Mouse (Mus musculus) yolk sac, embryonic 10.5 days (tissue): Measurements from ENCODE around the gene Kcnj11.

Experiments used
- DNase-seq: peaks from one replicate; pipeline ENCODE4 v3.0.0-alpha.2; 2017; ENCODE audit warnings: low spot score

Gene Kcnj11

GRCm38 (mm10) chr7:46100563-46100962 is at the start of gene Kcnj11:
TSS of gene Kcnj11 (minus strand) at chr7:46100764.
- DNase-seq, result peak; percentile 81

GRCm38 (mm10) chr7:46147417-46147816 is 46.9 kb upstream of the Kcnj11 start:
- no peak for DNase-seq

- no peak for DNase-seq
Observed at GRCm38 (mm10) chr7:46146675-46147308, 46.2 kb upstream of the Kcnj11 start.

GRCm38 (mm10) chr7:46144061-46144460 is 43.5 kb upstream of the Kcnj11 start:
- DNase-seq, result no peak

GRCm38 (mm10) chr7:46138329-46138930 is 37.9 kb upstream of the Kcnj11 start:
- DNase-seq, result peak; percentile 46

GRCm38 (mm10) chr7:46133858-46134257 is 33.3 kb upstream of the Kcnj11 start:
- no peak for DNase-seq

GRCm38 (mm10) chr7:46132229-46132628 is 31.7 kb upstream of the Kcnj11 start:
- DNase-seq, result no peak

- DNase-seq, result no peak
Observed at GRCm38 (mm10) chr7:46131806-46132205, 31.2 kb upstream of the Kcnj11 start.

GRCm38 (mm10) chr7:46131266-46131665 is 30.7 kb upstream of the Kcnj11 start:
- DNase-seq, result no peak

GRCm38 (mm10) chr7:46130723-46131122 is 30.2 kb upstream of the Kcnj11 start:
- no peak for DNase-seq

GRCm38 (mm10) chr7:46129463-46130179 is 29.1 kb upstream of the Kcnj11 start:
- no peak for DNase-seq

GRCm38 (mm10) chr7:46128196-46128595 is 27.6 kb upstream of the Kcnj11 start:
- no peak for DNase-seq

GRCm38 (mm10) chr7:46125340-46125739 is 24.8 kb upstream of the Kcnj11 start:
- DNase-seq, result no peak

- no peak for DNase-seq
Observed at GRCm38 (mm10) chr7:46124460-46124859, 23.9 kb upstream of the Kcnj11 start.

GRCm38 (mm10) chr7:46122964-46123363 is 22.4 kb upstream of the Kcnj11 start:
- peak; percentile 43 for DNase-seq

GRCm38 (mm10) chr7:46117035-46117434 is 16.5 kb upstream of the Kcnj11 start:
- DNase-seq, result no peak

- DNase-seq, result no peak
Observed at GRCm38 (mm10) chr7:46116118-46116581, 15.6 kb upstream of the Kcnj11 start.

- DNase-seq, result no peak
Observed at GRCm38 (mm10) chr7:46113435-46113834, 12.9 kb upstream of the Kcnj11 start.

GRCm38 (mm10) chr7:46111938-46112337 is 11.4 kb upstream of the Kcnj11 start:
- no peak for DNase-seq

GRCm38 (mm10) chr7:46111212-46111817 is 10.8 kb upstream of the Kcnj11 start:
- DNase-seq, result no peak

- DNase-seq, result no peak
Observed at GRCm38 (mm10) chr7:46110079-46110478, 9.5 kb upstream of the Kcnj11 start.

GRCm38 (mm10) chr7:46105484-46105883 is 4.9 kb upstream of the Kcnj11 start:
- DNase-seq, result no peak
